Mouse (Mus musculus): ENCODE results near the gene Tspyl3. TPM values are rescaled to one million over a fixed set of nuclear protein-coding genes. Genes with fewer than 3 reads are reported as not detected.

Tspyl3 gene
- total RNA-seq, 2 experiments from 2014 or later: 20.6 to 22.5 TPM

DNA sequence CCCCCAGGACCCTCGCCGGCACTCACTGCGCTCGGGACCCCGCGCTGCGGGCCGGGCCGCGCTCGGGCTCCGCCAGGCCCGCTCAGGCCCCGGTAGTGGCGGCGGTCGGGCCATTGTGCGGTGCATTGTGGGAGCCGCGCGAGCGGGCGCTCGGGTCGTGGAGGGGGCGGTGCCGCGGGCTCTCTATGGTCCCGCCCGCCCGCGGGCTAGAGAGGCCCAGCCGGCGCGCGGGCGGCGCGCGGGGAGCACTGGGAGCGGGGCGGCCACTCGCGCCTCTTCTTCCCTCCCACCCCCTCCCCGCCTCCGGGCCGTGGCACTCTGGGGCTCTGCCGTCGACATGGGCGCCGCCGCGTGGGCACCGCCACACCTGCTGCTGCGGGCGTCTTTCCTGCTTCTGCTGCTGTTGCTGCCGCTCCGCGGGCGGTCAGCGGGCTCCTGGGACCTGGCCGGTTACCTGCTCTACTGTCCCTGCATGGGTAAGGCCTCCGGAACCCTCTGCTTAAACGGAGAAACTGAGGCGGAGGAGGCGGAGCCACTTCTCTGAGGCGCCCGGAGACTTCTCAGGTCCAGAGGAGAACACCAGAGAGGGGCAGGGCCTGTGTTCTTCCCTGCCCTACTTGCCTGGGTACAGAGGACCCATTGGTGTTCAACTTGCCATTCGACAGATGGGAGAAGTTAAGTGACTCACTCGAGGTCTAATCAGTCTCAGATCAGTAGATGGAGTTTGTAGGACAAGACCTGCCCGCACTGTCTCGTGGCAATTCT is 16.2 kb upstream of the Tspyl3 start, which contains the start of the genes Plagl2 and Pofut1:
Gene Plagl2 (minus strand): TSS at position 177 of the 765 bp plus-strand sequence.
Gene Pofut1 (plus strand): TSS at position 284 of the 765 bp plus-strand sequence.
- TF ChIP-seq CTCF (conservative IDR thresholded peaks at IDR 0.05): peak; percentile 56
- DNase-seq (ENCODE audit: low spot score in 2 of 2): peak; percentile 86 to 88
- Histone ChIP-seq H3K27ac (peak within 1 kb of the TSS; percentile 93), H3K4me3 (peak within 1 kb of the TSS; percentile 89)

DNA sequence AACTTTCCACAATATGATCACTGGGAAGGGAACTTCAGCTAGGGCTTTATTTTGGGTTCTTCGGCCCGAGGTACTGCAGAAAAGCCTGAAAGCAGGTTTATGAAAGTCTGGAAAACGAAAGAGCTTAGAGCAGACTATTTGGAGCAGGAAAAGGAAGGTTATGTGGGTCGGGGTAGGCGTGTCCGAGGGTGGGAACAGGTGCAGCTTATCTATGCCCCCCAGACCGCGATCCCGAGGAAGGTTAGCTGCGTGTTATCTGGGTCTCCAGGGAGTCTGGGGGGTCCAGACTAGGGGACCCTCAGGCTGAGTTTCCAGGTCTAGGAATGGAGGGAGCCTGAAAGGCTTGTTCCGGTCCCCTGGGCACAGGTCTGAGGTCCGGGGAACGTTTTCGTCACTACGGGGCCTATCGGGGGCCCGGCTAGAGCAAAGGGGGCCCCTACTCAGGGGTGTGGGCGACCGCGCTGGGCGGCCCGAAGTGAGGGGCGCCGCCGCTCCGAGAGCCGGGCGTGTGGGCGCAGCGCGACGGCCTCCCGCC is 15.5 kb upstream of the Tspyl3 start:
- DNase-seq (ENCODE audit: low spot score in 2 of 2): no peak
- Histone ChIP-seq H3K27ac (peak overlapping the region; percentile 93), H3K4me3 (peak overlapping the region; percentile 89)
- no peak for TF ChIP-seq CTCF (conservative IDR thresholded peaks at IDR 0.05)

DNA sequence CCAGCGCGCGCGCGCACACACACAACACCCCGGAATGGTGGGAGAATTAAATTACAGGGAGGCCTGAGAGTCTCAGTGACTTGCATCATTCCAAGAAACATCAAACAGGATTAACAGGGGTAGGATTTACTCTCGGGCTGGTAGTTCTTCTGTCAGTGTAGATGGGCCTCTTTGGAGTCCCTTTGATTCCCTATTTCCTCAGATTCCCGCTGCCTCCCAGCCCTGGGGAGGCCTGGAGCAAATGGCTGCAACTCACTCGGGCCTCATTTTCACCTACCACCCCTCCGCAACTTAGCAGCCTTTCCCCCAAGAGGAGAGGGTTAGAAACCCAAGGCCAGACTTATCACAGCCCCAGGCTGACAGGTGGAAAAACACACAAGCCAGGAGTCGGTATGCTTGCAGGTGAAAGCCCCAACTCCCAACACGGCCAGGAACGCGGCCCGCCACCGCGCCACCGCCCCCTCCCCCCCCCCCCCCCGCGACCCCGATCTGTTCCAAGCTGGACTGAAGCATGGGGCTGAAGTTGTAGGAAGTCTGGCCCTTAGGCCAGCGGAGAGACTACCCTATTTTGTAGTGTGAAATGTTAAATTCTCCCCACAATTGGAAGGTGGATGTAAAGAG is 14.7 kb upstream of the Tspyl3 start:
- peak overlapping the region; percentile 93; the same call in 1 of the 2 replicates for H3K27ac ChIP-seq
- peak overlapping the region; percentile 89 for H3K4me3 ChIP-seq
- no peak for TF ChIP-seq CTCF (conservative IDR thresholded peaks at IDR 0.05)
- no peak for DNase-seq (ENCODE audit: low spot score in 2 of 2)

DNA sequence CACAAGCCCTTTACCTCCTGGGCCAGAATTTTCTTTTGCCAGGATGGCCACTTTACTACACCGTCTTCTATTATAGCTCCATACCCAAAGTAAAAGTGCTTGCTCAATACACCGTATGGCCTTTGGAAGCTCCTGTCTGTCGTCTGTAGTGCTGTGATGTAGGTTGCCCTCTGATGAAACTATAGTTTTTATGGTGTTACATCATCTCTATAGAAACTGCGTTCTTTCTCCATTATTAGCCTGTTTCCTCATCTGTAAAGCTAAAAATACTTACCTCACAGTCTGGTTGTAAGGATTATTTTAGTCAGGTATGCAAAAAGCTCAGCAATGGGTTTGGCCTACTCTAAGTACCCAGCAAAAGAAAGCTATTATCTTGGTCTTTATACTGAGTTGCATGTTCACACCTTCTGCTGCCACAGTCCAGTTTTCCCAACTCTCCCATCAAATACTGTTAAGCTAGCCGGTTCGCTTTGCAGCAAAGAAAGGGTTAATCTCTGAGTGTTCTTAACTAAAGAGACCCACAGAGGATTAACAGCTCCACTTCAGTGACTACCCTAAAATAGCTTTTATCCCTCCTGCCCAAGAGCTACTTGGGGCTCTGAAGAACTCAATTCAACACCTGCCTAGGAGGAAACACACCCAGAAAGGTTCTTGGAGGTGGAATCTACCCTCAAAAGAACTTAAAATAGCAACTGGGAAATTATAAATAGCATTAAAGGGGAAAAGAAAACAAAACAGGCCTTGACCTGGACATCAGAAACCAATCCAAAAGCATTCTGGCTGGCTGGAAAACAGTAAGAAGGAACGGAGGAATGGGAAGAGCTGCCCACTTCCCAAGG is 14.0 kb upstream of the Tspyl3 start:
- DNase-seq (ENCODE audit: low spot score in 2 of 2): no peak
- no peak overlapping the region for H3K27ac ChIP-seq
- no peak for TF ChIP-seq CTCF (conservative IDR thresholded peaks at IDR 0.05)

DNA sequence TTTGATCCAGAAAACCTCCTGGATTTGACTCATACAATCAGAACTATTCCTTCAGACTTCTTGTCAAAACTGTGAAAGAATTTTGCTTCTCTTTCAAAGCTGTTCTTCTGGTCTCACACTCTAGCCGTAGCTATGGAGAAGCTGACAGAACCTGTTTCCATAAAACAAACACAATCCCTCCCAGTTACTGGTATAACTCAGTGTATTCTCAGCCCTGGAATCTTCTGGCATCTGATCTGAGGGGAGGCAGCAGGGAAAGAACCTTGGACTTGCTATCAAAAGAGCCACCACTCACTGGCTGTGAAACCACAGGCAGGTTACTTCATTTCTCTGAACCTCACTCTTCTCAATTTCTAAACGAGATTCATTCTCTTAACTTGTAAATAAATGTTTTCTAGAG is 13.2 kb upstream of the Tspyl3 start:
- no peak overlapping the region for H3K4me3 ChIP-seq
- TF ChIP-seq CTCF (conservative IDR thresholded peaks at IDR 0.05): no peak
- no peak overlapping the region for H3K27ac ChIP-seq
- no peak for DNase-seq (ENCODE audit: low spot score in 2 of 2)

More for the DNA sequence above, 14.0 kb upstream of the Tspyl3 start:
- peak overlapping the region; percentile 89; the same call in 1 of the 2 replicates for H3K4me3 ChIP-seq

DNA sequence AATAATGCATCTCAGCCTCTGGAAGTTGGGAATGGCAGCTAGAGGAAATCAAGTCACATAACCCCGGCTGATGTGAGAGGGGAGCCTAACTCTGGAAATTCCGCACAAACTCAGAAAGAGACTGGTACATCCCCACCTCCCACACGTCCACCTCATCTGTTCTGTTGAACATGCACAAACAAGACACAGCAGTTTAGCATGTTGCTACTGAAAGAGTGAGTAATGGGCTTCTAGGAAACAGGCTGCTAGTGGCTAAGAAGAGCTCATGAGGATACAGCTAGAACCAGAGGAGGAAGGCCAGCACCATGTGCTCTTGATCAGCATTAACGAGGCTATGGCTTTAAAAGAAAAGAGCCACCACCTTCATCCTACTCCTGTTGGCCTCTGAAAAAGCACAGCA is 12.7 kb upstream of the Tspyl3 start:
- H3K27ac ChIP-seq: no peak overlapping the region
- no peak for DNase-seq (ENCODE audit: low spot score in 2 of 2)
- H3K4me3 ChIP-seq: no peak overlapping the region
- TF ChIP-seq CTCF (conservative IDR thresholded peaks at IDR 0.05): no peak

DNA sequence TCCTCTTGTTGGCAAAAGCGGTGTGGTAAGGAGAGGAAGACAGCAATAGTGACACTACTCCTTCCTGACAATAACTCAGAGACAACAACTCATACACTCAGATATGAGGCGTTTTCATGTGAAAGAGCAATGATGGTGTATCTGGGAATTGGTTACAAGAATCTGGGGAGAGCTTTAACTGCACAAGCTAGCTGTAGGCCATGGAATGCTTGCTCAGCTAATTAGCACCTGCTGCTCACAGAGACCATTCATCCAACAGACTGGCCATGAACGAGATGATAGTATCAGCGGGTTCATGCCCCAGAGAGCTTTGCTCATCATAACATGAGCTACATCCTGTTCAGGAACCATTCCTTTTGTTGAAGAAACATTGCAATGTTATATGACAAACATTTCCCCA is 12.0 kb upstream of the Tspyl3 start:
- no peak for DNase-seq (ENCODE audit: low spot score in 2 of 2)
- TF ChIP-seq CTCF (conservative IDR thresholded peaks at IDR 0.05): no peak
- no peak overlapping the region for H3K4me3 ChIP-seq
- H3K27ac ChIP-seq: no peak overlapping the region

DNA sequence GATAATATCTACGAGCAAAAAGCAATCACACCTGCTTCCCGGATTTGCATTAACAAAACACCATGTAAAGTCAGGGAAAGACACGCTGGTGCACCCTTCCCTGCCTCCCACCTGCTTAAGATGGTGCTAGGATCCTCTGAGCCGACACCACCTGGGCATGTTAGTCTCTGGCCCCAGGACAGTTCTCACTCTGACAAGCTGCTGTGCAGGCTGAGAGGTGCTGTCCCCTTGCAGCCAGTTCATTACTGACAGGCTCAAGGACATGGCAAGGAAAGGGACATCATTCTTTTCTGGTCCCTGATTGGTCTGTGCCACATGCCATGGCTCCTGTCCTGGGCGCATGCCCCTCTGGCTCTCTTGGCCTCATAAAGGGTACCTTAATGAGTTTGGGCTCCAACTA is 3.3 kb upstream of the Tspyl3 start:
- no peak overlapping the region for H3K4me3 ChIP-seq
- no peak overlapping the region for H3K27ac ChIP-seq
- DNase-seq (ENCODE audit: low spot score in 2 of 2): no peak
- TF ChIP-seq CTCF (conservative IDR thresholded peaks at IDR 0.05): no peak

DNA sequence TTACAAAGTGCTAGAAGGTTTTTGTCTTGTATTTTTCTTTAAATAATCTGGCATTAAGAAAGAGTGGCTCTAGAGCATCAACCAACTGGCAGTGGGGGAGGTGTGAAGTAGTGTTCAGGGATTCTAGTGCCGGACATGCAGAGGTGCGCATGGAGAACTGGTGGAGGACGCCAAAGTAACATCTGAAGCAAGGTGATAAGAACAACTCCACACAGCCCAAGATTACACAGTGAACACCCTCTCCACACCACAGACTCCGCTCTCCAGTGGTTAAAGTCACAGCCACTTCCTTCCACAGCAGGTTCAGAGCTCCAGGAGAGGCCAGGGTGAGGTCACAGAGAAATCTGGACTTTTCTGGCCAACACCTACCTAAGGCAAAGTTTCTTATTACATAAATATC is 2.7 kb upstream of the Tspyl3 start:
- no peak for TF ChIP-seq CTCF (conservative IDR thresholded peaks at IDR 0.05)
- DNase-seq (ENCODE audit: low spot score in 2 of 2): no peak
- Histone ChIP-seq H3K4me3 (no peak overlapping the region), H3K27ac (no peak overlapping the region)

DNA sequence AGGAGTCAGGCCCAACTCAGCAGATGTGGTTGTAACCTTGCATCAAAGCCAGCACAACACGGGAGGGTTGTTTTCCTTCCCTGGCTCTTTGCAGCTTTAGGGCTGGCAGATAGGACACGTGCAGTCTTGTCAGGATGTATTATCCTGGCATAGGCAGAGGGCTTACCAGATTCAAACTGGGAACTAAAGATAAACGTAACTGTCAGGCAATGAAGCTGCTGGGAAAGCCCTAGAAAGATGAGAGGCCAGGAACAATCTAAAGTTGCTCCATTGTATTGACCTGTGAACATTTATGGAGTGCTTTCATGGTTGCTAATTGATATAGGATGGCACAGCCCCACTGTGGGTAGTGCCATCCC is 333 bp upstream of the Tspyl3 start:
- TF ChIP-seq CTCF (conservative IDR thresholded peaks at IDR 0.05): no peak
- DNase-seq (ENCODE audit: low spot score in 2 of 2): no peak
- Histone ChIP-seq H3K4me3 (peak overlapping the region; percentile 78), H3K27ac (peak overlapping the region; percentile 93)

DNA sequence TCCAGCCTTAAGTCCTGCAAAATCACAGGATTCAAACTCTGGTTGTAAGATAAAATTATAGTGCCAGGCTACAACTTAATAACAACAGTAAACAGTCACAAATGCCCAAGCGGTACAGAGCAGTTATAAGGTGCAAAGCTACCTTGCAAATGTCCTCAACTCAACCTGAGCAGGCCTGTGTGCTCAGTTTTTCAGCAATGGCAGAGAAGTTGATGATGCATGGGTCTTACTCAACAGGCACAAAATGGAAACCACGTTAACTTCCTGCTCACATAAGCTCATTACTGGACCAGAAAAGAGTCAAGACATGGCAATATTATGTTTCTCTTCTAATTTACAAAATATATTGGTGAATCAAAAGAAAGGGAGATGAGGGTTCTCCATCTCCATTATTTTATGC is 2.7 kb downstream of the Tspyl3 start:
- no peak overlapping the region for H3K27ac ChIP-seq
- TF ChIP-seq CTCF (conservative IDR thresholded peaks at IDR 0.05): no peak
- no peak for DNase-seq (ENCODE audit: low spot score in 2 of 2)
- H3K4me3 ChIP-seq: no peak overlapping the region

DNA sequence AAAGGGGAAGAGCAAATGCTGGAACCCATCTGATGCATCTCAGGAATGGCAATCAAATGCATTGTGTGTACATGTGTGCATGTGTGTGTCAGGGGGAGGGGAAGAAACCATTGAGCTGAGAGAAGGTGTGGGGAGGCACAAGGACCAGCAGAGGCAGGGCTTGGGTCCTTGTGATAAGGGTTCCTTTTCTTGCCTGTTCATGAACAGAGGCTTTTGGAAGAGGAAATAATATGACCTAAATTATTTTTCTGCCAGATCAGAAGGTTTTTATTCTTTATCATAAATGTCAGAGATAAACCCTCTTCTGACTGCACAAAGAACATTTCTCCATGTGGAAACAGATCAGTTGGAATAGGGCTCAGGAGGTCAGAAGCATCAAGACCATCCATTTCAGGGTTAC is 3.1 kb downstream of the Tspyl3 start:
- TF ChIP-seq CTCF (conservative IDR thresholded peaks at IDR 0.05): no peak
- Histone ChIP-seq H3K4me3 (no peak overlapping the region), H3K27ac (no peak overlapping the region)
- DNase-seq (ENCODE audit: low spot score in 2 of 2): no peak

DNA sequence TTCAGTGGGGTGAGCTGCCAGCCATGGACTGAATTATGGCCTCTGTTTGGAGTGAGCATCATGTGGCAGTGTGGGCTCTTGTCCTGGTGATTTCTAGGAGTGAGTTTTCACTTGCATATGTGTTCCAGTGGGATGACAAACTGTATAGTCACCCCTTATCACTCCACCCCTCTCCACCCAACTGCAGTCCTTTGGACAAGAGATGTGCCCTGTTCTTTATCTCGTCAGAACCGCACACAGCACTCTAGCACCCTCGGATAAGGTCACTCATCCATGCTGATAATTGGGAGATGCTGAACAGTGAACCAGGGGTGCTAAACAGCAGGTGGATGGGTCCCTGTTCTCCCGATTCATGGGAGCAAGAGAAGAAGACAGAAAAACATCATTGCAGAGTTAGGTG is 3.6 kb downstream of the Tspyl3 start:
- no peak for TF ChIP-seq CTCF (conservative IDR thresholded peaks at IDR 0.05)
- DNase-seq (ENCODE audit: low spot score in 2 of 2): no peak
- Histone ChIP-seq H3K27ac (no peak overlapping the region), H3K4me3 (no peak overlapping the region)

Measured in layer of hippocampus, adult 2 months (tissue).